Mouse (Mus musculus) heart, adult 8-10 months (tissue): ENCODE measurements around the gene Gss. TPM values are rescaled to one million over a fixed set of nuclear protein-coding genes. Genes with fewer than 3 reads are reported as not detected.
A peak's percentile ranks its signal among the peaks of the same experiment; 100 is the strongest.
"Not testable (repeated sequence)": the region's sequence is repeated elsewhere in the genome, so short reads cannot be mapped to it uniquely, and the experiment has no call there.

Source experiments
- DNase-seq: peaks from one replicate; pipeline ENCODE4 v3.0.0; 2022; ENCODE audit warnings: low spot score
- total RNA-seq, 4 experiments: library from RNA; stranded (reverse); gene quantifications; 2 replicates each; pipeline ENCODE4 v1.2.4; 2022

Gss gene
- total RNA-seq, 4 experiments from 2014 or later, result 14.2 to 15.6 (median 14.6) TPM

- DNase-seq, result no peak
These were observed 16.0 kb downstream of the Gss start for GRCm38 (mm10) chr2:155576656-155577055.

GRCm38 (mm10) chr2:155574700-155575099, 17.9 kb downstream of the Gss start:
- DNase-seq, result peak; percentile 5

GRCm38 (mm10) chr2:155573996-155574395, 18.6 kb downstream of the Gss start:
- DNase-seq, result no peak

GRCm38 (mm10) chr2:155573001-155573400, 19.6 kb downstream of the Gss start:
- DNase-seq, result no peak

GRCm38 (mm10) chr2:155569223-155569807, 23.3 kb downstream of the Gss start:
- no peak for DNase-seq

GRCm38 (mm10) chr2:155567751-155568150, 24.9 kb downstream of the Gss start:
- no peak for DNase-seq

GRCm38 (mm10) chr2:155562934-155563333, 29.7 kb downstream of the Gss start:
- no peak for DNase-seq

- DNase-seq, result no peak
These were observed 30.4 kb downstream of the Gss start for GRCm38 (mm10) chr2:155562209-155562608.

- no peak for DNase-seq
These were observed 38.1 kb downstream of the Gss start for GRCm38 (mm10) chr2:155554426-155554985.

GRCm38 (mm10) chr2:155552949-155553354, 39.7 kb downstream of the Gss start:
- DNase-seq, result no peak

GRCm38 (mm10) chr2:155552336-155552735, 40.3 kb downstream of the Gss start:
- no peak for DNase-seq

GRCm38 (mm10) chr2:155546955-155547354, 45.7 kb downstream of the Gss start:
- DNase-seq, result no peak

- DNase-seq, result peak; percentile 45
These were observed 51.7 kb downstream of the Gss start for GRCm38 (mm10) chr2:155540822-155541458.

- DNase-seq, result no peak
These were observed 52.9 kb downstream of the Gss start for GRCm38 (mm10) chr2:155539696-155540095.

GRCm38 (mm10) chr2:155538463-155539057, 54.0 kb downstream of the Gss start:
- DNase-seq, result not testable (repeated sequence)

GRCm38 (mm10) chr2:155537761-155538462, 54.7 kb downstream of the Gss start:
- DNase-seq, result no peak

- no peak for DNase-seq
These were observed 56.3 kb downstream of the Gss start for GRCm38 (mm10) chr2:155536292-155536691.

GRCm38 (mm10) chr2:155527367-155527766, 65.2 kb downstream of the Gss start:
- DNase-seq, result no peak

- DNase-seq, result no peak
These were observed 68.2 kb downstream of the Gss start for GRCm38 (mm10) chr2:155524378-155524777.

- DNase-seq, result no peak
These were observed 68.9 kb downstream of the Gss start for GRCm38 (mm10) chr2:155523706-155524105.

- no peak for DNase-seq
These were observed 73.9 kb downstream of the Gss start for GRCm38 (mm10) chr2:155518531-155519270.
